ENCODE assay signal across 9 mouse cellular contexts in the genomic region with DNA sequence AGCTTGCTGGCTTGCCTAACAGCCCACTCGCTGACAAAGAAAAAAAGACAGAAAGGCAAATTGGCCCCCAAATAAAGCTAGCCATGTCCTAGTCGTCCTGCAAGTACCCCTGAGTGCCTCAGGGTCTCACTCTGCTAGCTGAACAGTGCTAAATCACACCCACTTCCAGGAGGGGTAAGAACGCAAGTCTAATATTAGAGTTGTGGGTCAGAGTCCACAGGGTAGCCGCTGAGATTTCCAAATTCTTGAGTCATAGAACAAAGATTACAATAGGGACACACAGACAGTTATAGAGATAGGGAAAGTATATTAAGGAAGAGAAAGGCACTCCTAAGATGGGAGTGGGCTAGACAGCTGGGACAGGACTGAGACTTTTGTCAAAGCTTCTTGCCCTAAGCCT. TPM values are rescaled to one million over a fixed set of nuclear protein-coding genes. Genes with fewer than 3 reads are reported as not detected.
DNase-seq lines count a peak whose midpoint lies in the region; ATAC-seq lines count a peak whose summit lies in the region.
"Had no signal": no experiment of that assay in that cellular context is flagged by ENCODE, and none has a peak within 500 bp of the region (broad histone marks: within the 10 kb centered on the region; RNA-seq: fewer than 3 reads in every experiment).

No protein-coding gene starts in this region.

- no peak overlapping the region for H3K4me2 ChIP-seq in embryonic facial prominence, embryonic 11.5 days (ENCODE audit: low read depth, low read length)
- no peak overlapping the region for H3K4me2 ChIP-seq in hindbrain, embryonic 14.5 days (replicated peaks)
- no peak overlapping the region for H3K4me2 ChIP-seq in midbrain, embryonic 15.5 days

- H3K27me3 ChIP-seq in embryonic facial prominence, embryonic 11.5 days (ENCODE audit: control insufficient read depth, insufficient read depth, low read length) = no peaks in the 10 kb centered on the region
- no peaks in the 10 kb centered on the region for H3K27me3 ChIP-seq in hindbrain, embryonic 14.5 days (ENCODE audit: control insufficient read depth, insufficient read depth, low read length)
- H3K27me3 ChIP-seq in midbrain, embryonic 15.5 days (replicated peaks) = no peaks in the 10 kb centered on the region

- H3K36me3 ChIP-seq in embryonic facial prominence, embryonic 11.5 days (replicated peaks; ENCODE audit: control insufficient read depth, insufficient read depth, low read depth, low read length) = no peaks in the 10 kb centered on the region
- no peaks in the 10 kb centered on the region for H3K36me3 ChIP-seq in hindbrain, embryonic 14.5 days (replicated peaks; ENCODE audit: control insufficient read depth, insufficient read depth)
- no peaks in the 10 kb centered on the region for H3K36me3 ChIP-seq in midbrain, embryonic 15.5 days (replicated peaks)

- DNase-seq in kidney, adult 9 months = peak; percentile 60
- no peak for DNase-seq in kidney, postnatal 14 days
- no peak for DNase-seq in embryonic facial prominence, embryonic 11.5 days (ENCODE audit: low spot score)
- no peak for DNase-seq in hindbrain, embryonic 14.5 days (ENCODE audit: low spot score)
- no peak for DNase-seq in frontal cortex, postnatal 36 days (ENCODE audit: low spot score in 2 of 2)

- H3K4me1 ChIP-seq in embryonic facial prominence, embryonic 11.5 days (ENCODE audit: control insufficient read depth, insufficient read depth, low read length) = peaks cover 6% of the 10 kb centered on the region; the same call in 1 of the 2 replicates
- peaks cover 41% of the 10 kb centered on the region for H3K4me1 ChIP-seq in hindbrain, embryonic 14.5 days (replicated peaks; ENCODE audit: control insufficient read depth, insufficient read depth, low read length)
- peaks cover 28% of the 10 kb centered on the region for H3K4me1 ChIP-seq in midbrain, embryonic 15.5 days

- 32% methylated on average over 4 of the region's 4 CpGs for WGBS in embryonic facial prominence, embryonic 11.5 days
- 45% methylated on average over 4 of the region's 4 CpGs for WGBS in hindbrain, embryonic 14.5 days
- 45% methylated on average over 4 of the region's 4 CpGs for WGBS in midbrain, embryonic 15.5 days

- H3K4me3 ChIP-seq in embryonic facial prominence, embryonic 11.5 days (ENCODE audit: low read depth, low read length) = no peak overlapping the region
- H3K4me3 ChIP-seq in hindbrain, embryonic 14.5 days (replicated peaks; ENCODE audit: low read length) = no peak overlapping the region
- no peak overlapping the region for H3K4me3 ChIP-seq in midbrain, embryonic 15.5 days

- ATAC-seq in embryonic facial prominence, embryonic 11.5 days (replicated peaks; ENCODE audit: insufficient number of reproducible peaks, low FRiP score, low TSS enrichment, low read depth) = peak; percentile 11; the same call in 1 of the 2 replicates
- ATAC-seq in hindbrain, embryonic 14.5 days (ENCODE audit: low FRiP score) = no peak
- ATAC-seq in midbrain, embryonic 15.5 days (replicated peaks) = no peak
- ATAC-seq in megakaryocyte, adult 5-6 weeks (ENCODE audit: poor library complexity, severe bottlenecking) = no peak
- no peak for ATAC-seq in monocyte, adult 5-6 weeks (replicated peaks; ENCODE audit: insufficient number of reproducible peaks, low FRiP score, low TSS enrichment, poor library complexity, severe bottlenecking)

- H3K27ac ChIP-seq in embryonic facial prominence, embryonic 11.5 days (replicated peaks; ENCODE audit: low read depth, low read length) = peak overlapping the region; percentile 36; the same call in 1 of the 2 replicates
- peak overlapping the region; percentile 51 for H3K27ac ChIP-seq in hindbrain, embryonic 14.5 days
- H3K27ac ChIP-seq in midbrain, embryonic 15.5 days = peak overlapping the region; percentile 35; the same call in 1 of the 2 replicates

- no peaks in the 10 kb centered on the region for H3K9me3 ChIP-seq in embryonic facial prominence, embryonic 11.5 days (replicated peaks; ENCODE audit: control insufficient read depth, low read length)
- no peaks in the 10 kb centered on the region for H3K9me3 ChIP-seq in hindbrain, embryonic 14.5 days (ENCODE audit: control insufficient read depth, low read length)
- no peaks in the 10 kb centered on the region for H3K9me3 ChIP-seq in midbrain, embryonic 15.5 days
- H3K9me3 ChIP-seq: G1E had no signal

- no peak overlapping the region for H3K9ac ChIP-seq in embryonic facial prominence, embryonic 11.5 days (replicated peaks; ENCODE audit: low read length)
- H3K9ac ChIP-seq in hindbrain, embryonic 14.5 days = no peak overlapping the region
- no peak overlapping the region for H3K9ac ChIP-seq in midbrain, embryonic 15.5 days

RNA-seq across cellular contexts. Expression of a gene that starts 51.5 kb away (rescaled TPM):
- polyA plus RNA-seq in embryonic facial prominence, embryonic 11.5 days (2014; fragmentation: Nextera tagmentation; extraction: Ambion mirVana) = 15.1 and 17.2 TPM in 2 replicates
- polyA plus RNA-seq in hindbrain, embryonic 14.5 days (2014; fragmentation: Nextera tagmentation; extraction: Ambion mirVana) = 22.3 and 30.2 TPM in 2 replicates
- polyA plus RNA-seq in midbrain, embryonic 15.5 days (2015; fragmentation: Nextera tagmentation; extraction: Ambion mirVana) = 16.0 and 18.7 TPM in 2 replicates
- total RNA-seq in megakaryocyte, adult 5-6 weeks (2015) = 0.50 TPM in 1 of 2 replicates, not detected in the other
- total RNA-seq in megakaryocyte, adult 5-6 weeks (2017) = 0.04 TPM in 2 replicates
- total RNA-seq in monocyte, adult 5-6 weeks (2017) = 1.5 to 4.0 TPM (median 2.8 TPM) in 3 replicates
